16 mouse cellular contexts compared by ENCODE assay signal in genomic region chr13:63595869-63596268, GRCm38 (mm10). TPM values are rescaled to one million over a fixed set of nuclear protein-coding genes. Genes with fewer than 3 reads are reported as not detected.
DNase-seq lines count a peak whose midpoint lies in the region; ATAC-seq and TF ChIP-seq lines count a peak whose summit lies in the region.
"Had no signal": no experiment of that assay in that cellular context is flagged by ENCODE, and none has a peak within 500 bp of the region (broad histone marks: within the 10 kb centered on the region; RNA-seq: fewer than 3 reads in every experiment).

No protein-coding gene starts in this region.

- WGBS in hindbrain, embryonic 10.5 days = 76% methylated on average over 7 of the region's 7 CpGs
- WGBS in hindbrain, embryonic 14.5 days = 78% methylated on average over 7 of the region's 7 CpGs
- 47% methylated on average over 7 of the region's 7 CpGs for WGBS in lung, postnatal 0 days
- 65% methylated on average over 7 of the region's 7 CpGs for WGBS in heart, embryonic 16.5 days

- H3K9ac ChIP-seq in hindbrain, embryonic 14.5 days = no peak overlapping the region
- H3K9ac ChIP-seq in lung, postnatal 0 days (replicated peaks; ENCODE audit: low read depth) = no peak overlapping the region
- H3K9ac ChIP-seq in heart, embryonic 16.5 days (ENCODE audit: low read length) = no peak overlapping the region
- H3K9ac ChIP-seq: forebrain, embryonic 13.5 days had no signal

- H3K9me3 ChIP-seq in hindbrain, embryonic 10.5 days = no peaks in the 10 kb centered on the region
- H3K9me3 ChIP-seq in hindbrain, embryonic 14.5 days (ENCODE audit: control insufficient read depth, low read length) = no peaks in the 10 kb centered on the region
- H3K9me3 ChIP-seq in lung, postnatal 0 days (ENCODE audit: low read length) = no peaks in the 10 kb centered on the region
- no peaks in the 10 kb centered on the region for H3K9me3 ChIP-seq in heart, embryonic 16.5 days (replicated peaks; ENCODE audit: control insufficient read depth, low read length)
- H3K9me3 ChIP-seq: forebrain, embryonic 13.5 days had no signal

- peak overlapping the region; percentile 67 for H3K27ac ChIP-seq in hindbrain, embryonic 10.5 days
- H3K27ac ChIP-seq in hindbrain, embryonic 14.5 days = no peak overlapping the region
- no peak overlapping the region for H3K27ac ChIP-seq in lung, postnatal 0 days (ENCODE audit: low read length)
- 0 out of 2 replicates have a peak overlapping the region, but pooled peaks have one; percentile 5 for H3K27ac ChIP-seq in heart, embryonic 16.5 days (ENCODE audit: low read length)
- H3K27ac ChIP-seq: forebrain, embryonic 13.5 days had no signal

- peaks cover 20% of the 10 kb centered on the region for H3K4me1 ChIP-seq in hindbrain, embryonic 10.5 days (replicated peaks)
- H3K4me1 ChIP-seq in hindbrain, embryonic 14.5 days (replicated peaks; ENCODE audit: control insufficient read depth, insufficient read depth, low read length) = no peaks in the 10 kb centered on the region
- H3K4me1 ChIP-seq in lung, postnatal 0 days (ENCODE audit: insufficient read depth, low read depth, low read length) = peaks cover 4% of the 10 kb centered on the region; the same call in 1 of the 2 replicates
- no peaks in the 10 kb centered on the region for H3K4me1 ChIP-seq in heart, embryonic 16.5 days (ENCODE audit: control insufficient read depth, insufficient read depth, low read length)

- no peak overlapping the region for H3K4me2 ChIP-seq in hindbrain, embryonic 14.5 days (replicated peaks)
- no peak overlapping the region for H3K4me2 ChIP-seq in lung, postnatal 0 days (replicated peaks; ENCODE audit: low read depth, low read length)
- H3K4me2 ChIP-seq in heart, embryonic 16.5 days (ENCODE audit: low read depth, low read length) = no peak overlapping the region
- H3K4me2 ChIP-seq: forebrain, embryonic 13.5 days had no signal

- no peak for DNase-seq in hindbrain, embryonic 10.5 days (ENCODE audit: low spot score)
- DNase-seq in hindbrain, embryonic 14.5 days (ENCODE audit: low spot score) = no peak
- peak; percentile 9 for DNase-seq in lung, postnatal 0 days (ENCODE audit: low spot score)
- DNase-seq in lung, postnatal 10 days = no peak
- DNase-seq in ovary, adult 18-20 months (ENCODE audit: low spot score) = no peak
- DNase-seq in adrenal gland, postnatal 10 days = no peak
- DNase-seq: cerebellum, adult 8-10 months; gastrocnemius, postnatal 25 days; kidney, adult 9 months; kidney, postnatal 25 days; lung, adult 2 months; retina, postnatal 1 day; thymus, adult 2 months had no signal

- H3K27me3 ChIP-seq in hindbrain, embryonic 10.5 days (ENCODE audit: insufficient read depth, poor library complexity, severe bottlenecking) = no peaks in the 10 kb centered on the region
- H3K27me3 ChIP-seq in hindbrain, embryonic 14.5 days (ENCODE audit: control insufficient read depth, insufficient read depth, low read length) = no peaks in the 10 kb centered on the region
- H3K27me3 ChIP-seq in lung, postnatal 0 days (replicated peaks; ENCODE audit: insufficient read depth, low read length) = no peaks in the 10 kb centered on the region
- no peaks in the 10 kb centered on the region for H3K27me3 ChIP-seq in heart, embryonic 16.5 days (ENCODE audit: control insufficient read depth, insufficient read depth, low read length)
- H3K27me3 ChIP-seq: forebrain, embryonic 13.5 days had no signal

- ATAC-seq in hindbrain, embryonic 14.5 days (ENCODE audit: low FRiP score) = no peak
- 0 out of 2 replicates have a peak, but pooled peaks have one; percentile 54 for ATAC-seq in lung, postnatal 0 days
- no peak for ATAC-seq in heart, embryonic 16.5 days (replicated peaks; ENCODE audit: extremely low read depth, insufficient read depth, low FRiP score)
- ATAC-seq: forebrain, embryonic 13.5 days; inflammation-experienced regulatory T-cells, adult 6 months had no signal

- TF ChIP-seq CTCF in lung, postnatal 0 days (IDR thresholded peaks at IDR 0.05) = no peak

- H3K4me3 ChIP-seq in hindbrain, embryonic 10.5 days = no peak overlapping the region
- H3K4me3 ChIP-seq in hindbrain, embryonic 14.5 days (replicated peaks; ENCODE audit: low read length) = no peak overlapping the region
- H3K4me3 ChIP-seq in lung, postnatal 0 days (ENCODE audit: low read depth, low read length) = no peak overlapping the region
- no peak overlapping the region for H3K4me3 ChIP-seq in heart, embryonic 16.5 days (ENCODE audit: low read length)
- H3K4me3 ChIP-seq: forebrain, embryonic 13.5 days had no signal

- no peak for TF ChIP-seq EP300 in lung, postnatal 0 days (IDR thresholded peaks at IDR 0.05)

- no peaks in the 10 kb centered on the region for H3K36me3 ChIP-seq in hindbrain, embryonic 10.5 days
- no peaks in the 10 kb centered on the region for H3K36me3 ChIP-seq in hindbrain, embryonic 14.5 days (replicated peaks; ENCODE audit: control insufficient read depth, insufficient read depth)
- no peaks in the 10 kb centered on the region for H3K36me3 ChIP-seq in lung, postnatal 0 days (ENCODE audit: insufficient read depth, low read length)
- H3K36me3 ChIP-seq in heart, embryonic 16.5 days (ENCODE audit: control insufficient read depth, insufficient read depth) = no peaks in the 10 kb centered on the region

RNA-seq across cellular contexts. Expression of gene Ptch1, which starts 22.5 kb away (rescaled TPM):
- polyA plus RNA-seq in hindbrain, embryonic 10.5 days (2016; fragmentation: Nextera tagmentation; extraction: Ambion mirVana) = 21.8 and 22.1 TPM in 2 replicates
- 22.7 and 24.2 TPM in 2 replicates for polyA plus RNA-seq in hindbrain, embryonic 14.5 days (2014; fragmentation: Nextera tagmentation; extraction: Ambion mirVana)
- 15.2 and 21.3 TPM in 2 replicates for polyA plus RNA-seq in lung, postnatal 0 days (2015; fragmentation: Nextera tagmentation; extraction: Ambion mirVana)
- polyA plus RNA-seq in heart, embryonic 16.5 days (2015; fragmentation: Nextera tagmentation; extraction: Ambion mirVana) = 5.6 and 7.9 TPM in 2 replicates
- 10 to 100 TPM; 38.7 to 55.2 TPM for total RNA-seq in adrenal gland, postnatal 10 days (2021)

Comparison
In these comparisons a context has a peak if more than half of its experiments do, and no peak if none do; other contexts are left out.
1. H3K27ac ChIP-seq: peak in hindbrain, embryonic 10.5 days (single experiment) and heart, embryonic 16.5 days (single experiment); none in hindbrain, embryonic 14.5 days (single experiment) and lung, postnatal 0 days (single experiment).